ENCODE assay signal across 8 mouse cellular contexts in genomic region chr1:74305522-74305921, GRCm38 (mm10). TPM values are rescaled to one million over a fixed set of nuclear protein-coding genes. Genes with fewer than 3 reads are reported as not detected.
A peak's percentile ranks its signal among the peaks of the same experiment; 100 is the strongest.
DNase-seq lines count a peak whose midpoint lies in the region; ATAC-seq and TF ChIP-seq lines count a peak whose summit lies in the region.

Gene Tmbim1 (minus strand): TSS chr1:74305622.

- H3K4me3 ChIP-seq in kidney, adult 2 months (ENCODE audit: insufficient read depth, low read depth, low read length), result peak within 1 kb of the TSS; percentile 98
- H3K4me3 ChIP-seq in G1E (ENCODE audit: low read depth, low read length) (peak within 1 kb of the TSS; percentile 77; the same call in 1 of the 2 replicates), macrophage (ENCODE audit: inconsistent target) (peak within 1 kb of the TSS; percentile 60)
- no peak within 1 kb of the TSS for H3K4me3 ChIP-seq in hindbrain, embryonic 15.5 days

- DNase-seq in kidney, adult 2 months, result no peak
- DNase-seq in kidney, postnatal 4 days, result no peak
- no peak for DNase-seq in G1E (ENCODE audit: low spot score)
- DNase-seq in gastrocnemius, adult 18-20 months (ENCODE audit: low spot score), result no peak
- no peak for DNase-seq in right cerebral cortex, postnatal 10 days (ENCODE audit: low spot score in 2 of 2)
- DNase-seq in kidney, postnatal 25 days, result no peak

- H3K9ac ChIP-seq in hindbrain, embryonic 15.5 days, result no peak within 1 kb of the TSS

- WGBS in kidney, adult 2 months, result 92% methylated on average over 2 of the region's 2 CpGs
- WGBS in hindbrain, embryonic 15.5 days, result 96% methylated on average over 2 of the region's 2 CpGs
- 92% methylated on average over 2 of the region's 2 CpGs for WGBS in macrophage (ENCODE audit: missing documents)

- no peaks in the 10 kb centered on the region for H3K27me3 ChIP-seq in kidney, adult 2 months (replicated peaks; ENCODE audit: control insufficient read depth, insufficient read depth, low read length)
- H3K27me3 ChIP-seq in G1E (ENCODE audit: insufficient read depth, low read length), result peaks cover 3% of the 10 kb centered on the region; the same call in 1 of the 2 replicates
- H3K27me3 ChIP-seq in hindbrain, embryonic 15.5 days, result peaks cover 19% of the 10 kb centered on the region

- peak within 1 kb of the TSS; percentile 75 for H3K4me2 ChIP-seq in hindbrain, embryonic 15.5 days

- no peak for TF ChIP-seq CTCF in kidney, adult 2 months (conservative IDR thresholded peaks at IDR 0.05; ENCODE audit: insufficient read depth, insufficient read length, low read depth, low read length)
- TF ChIP-seq CTCF in G1E (IDR thresholded peaks at IDR 0.05; ENCODE audit: low read depth, low read length), result no peak

- H3K9me3 ChIP-seq in G1E (replicated peaks), result no peaks in the 10 kb centered on the region
- no peaks in the 10 kb centered on the region for H3K9me3 ChIP-seq in hindbrain, embryonic 15.5 days

- H3K36me3 ChIP-seq in kidney, adult 2 months (ENCODE audit: control insufficient read depth, insufficient read depth, low read length), result no peaks in the 10 kb centered on the region
- peaks cover 25% of the 10 kb centered on the region for H3K36me3 ChIP-seq in G1E (replicated peaks)
- H3K36me3 ChIP-seq in hindbrain, embryonic 15.5 days, result no peaks in the 10 kb centered on the region; the same call in 1 of the 2 replicates
- H3K36me3 ChIP-seq in macrophage (ENCODE audit: inconsistent target), result no peaks in the 10 kb centered on the region

- peaks cover 9% of the 10 kb centered on the region for H3K4me1 ChIP-seq in kidney, adult 2 months (ENCODE audit: control insufficient read depth, insufficient read depth, low read length)
- H3K4me1 ChIP-seq in G1E (ENCODE audit: insufficient read depth, low read depth, low read length), result peaks cover 44% of the 10 kb centered on the region
- peaks cover 9% of the 10 kb centered on the region for H3K4me1 ChIP-seq in hindbrain, embryonic 15.5 days (replicated peaks)

- ATAC-seq in G1E (ENCODE audit: extremely low read depth, insufficient number of reproducible peaks, low FRiP score, poor library complexity, severe bottlenecking), result no peak
- no peak for ATAC-seq in hindbrain, embryonic 15.5 days (ENCODE audit: low FRiP score, low read depth)

- peaks cover 32% of the 10 kb centered on the region for H3K79me2 ChIP-seq in macrophage (ENCODE audit: inconsistent target)

- peak within 1 kb of the TSS; percentile 98 for H3K27ac ChIP-seq in kidney, adult 2 months (ENCODE audit: insufficient read depth, low read depth, low read length)
- no peak within 1 kb of the TSS for H3K27ac ChIP-seq in hindbrain, embryonic 15.5 days (replicated peaks)
- peak within 1 kb of the TSS; percentile 74 for H3K27ac ChIP-seq in macrophage

- no peak for TF ChIP-seq POLR2A in kidney, adult 2 months (IDR thresholded peaks at IDR 0.05; ENCODE audit: low read depth, low read length)

RNA-seq across cellular contexts. Expression of gene Tmbim1, which starts in this region (rescaled TPM):
- 74.1 and 103 TPM in 2 replicates for polyA plus RNA-seq in kidney, adult 2 months (2012; rRNA removed)
- total RNA-seq in G1E (2014; fragmentation: Nextera tagmentation) (18.7 and 19.8 TPM in 2 replicates), G1E (2017) (19.7 and 26.0 TPM in 2 replicates)
- polyA plus RNA-seq in G1E (2012) (110 and 115 TPM in 2 replicates), macrophage (2018) (46.8 to 61.2 TPM (median 52.2 TPM) in 3 replicates)
- total RNA-seq in gastrocnemius, adult 18-20 months (2021), result 10 to 100 TPM; 29.0 to 42.2 TPM
- polyA plus RNA-seq in hindbrain, embryonic 15.5 days (2015; fragmentation: Nextera tagmentation; extraction: Ambion mirVana), result 11.1 and 11.5 TPM in 2 replicates
- 100 to 1,000 TPM in 4 of 26 experiments, 10 to 100 TPM in 22; 17.8 to 135 (median 35.5) TPM for total RNA-seq in macrophage (2018; cell fraction: chromatin; rRNA removed)
- total RNA-seq in macrophage (2018; cell fraction: cytosol; rRNA removed), result 10 to 100 TPM; 25.9 to 77.3 (median 42.7) TPM
- total RNA-seq in macrophage (2018; cell fraction: nucleus; rRNA removed), result 100 to 1,000 TPM in 2 of 26 experiments, 10 to 100 TPM in 24; 22.2 to 128 (median 38.8) TPM
